Mouse (Mus musculus) testis, adult 2 months (tissue): ENCODE data around the gene Gjd3. TPM values are rescaled to one million over a fixed set of nuclear protein-coding genes. Genes with fewer than 3 reads are reported as not detected.

ENCODE experiments used
- H3K27ac ChIP-seq: fragments of 200-500 bp; 2 replicates; pipeline ENCODE4 v1.5.1; 2012; ENCODE audit warnings: low read depth, low read length; ENCODE audit not compliant: control insufficient read depth, insufficient read depth
- H3K27me3 ChIP-seq: fragments of 200-500 bp; 2 replicates; pipeline ENCODE4 v1.6.1; 2012; ENCODE audit warnings: mild to moderate bottlenecking, low read length, moderate library complexity; ENCODE audit not compliant: control insufficient read depth, insufficient read depth
- H3K36me3 ChIP-seq: fragments of 200-500 bp; 2 replicates; pipeline ENCODE4 v1.6.1; 2012; ENCODE audit warnings: mild to moderate bottlenecking, low read length; ENCODE audit not compliant: control insufficient read depth, insufficient read depth
- H3K4me1 ChIP-seq: fragments of 200-500 bp; 2 replicates; pipeline ENCODE4 v1.6.1; 2012; ENCODE audit warnings: low read length; ENCODE audit not compliant: control insufficient read depth, insufficient read depth
- H3K4me3 ChIP-seq: fragments of 200-500 bp; 2 replicates; pipeline ENCODE4 v1.5.1; 2012; ENCODE audit warnings: low read depth, mild to moderate bottlenecking, low read length, moderate library complexity, mixed read lengths; ENCODE audit not compliant: control insufficient read depth
- CTCF ChIP-seq: fragments of 200-500 bp; IDR thresholded peaks from 2 replicates; pipeline ENCODE4 v1.5.1; 2012; ENCODE audit warnings: low read depth, mild to moderate bottlenecking, inconsistent platforms, low read length, moderate library complexity; ENCODE audit not compliant: control insufficient read depth, insufficient read depth, insufficient replicate concordance
- POLR2A ChIP-seq: fragments of 200-500 bp; IDR thresholded peaks from 2 replicates; pipeline ENCODE4 v1.6.1; 2012; ENCODE audit warnings: low read depth, mild to moderate bottlenecking, inconsistent platforms, low read length, moderate library complexity; ENCODE audit not compliant: control insufficient read depth
- polyA plus RNA-seq: library from polyadenylated mRNA; depleted of rRNA; stranded (reverse); fragments of >200 nt; gene quantifications from 2 replicates; pipeline ENCODE4 v1.2.3, GENCODE M21; 2012; rRNA removed

Gjd3 gene
- polyA plus RNA-seq, result 13.6 and 23.8 TPM in 2 replicates

DNA sequence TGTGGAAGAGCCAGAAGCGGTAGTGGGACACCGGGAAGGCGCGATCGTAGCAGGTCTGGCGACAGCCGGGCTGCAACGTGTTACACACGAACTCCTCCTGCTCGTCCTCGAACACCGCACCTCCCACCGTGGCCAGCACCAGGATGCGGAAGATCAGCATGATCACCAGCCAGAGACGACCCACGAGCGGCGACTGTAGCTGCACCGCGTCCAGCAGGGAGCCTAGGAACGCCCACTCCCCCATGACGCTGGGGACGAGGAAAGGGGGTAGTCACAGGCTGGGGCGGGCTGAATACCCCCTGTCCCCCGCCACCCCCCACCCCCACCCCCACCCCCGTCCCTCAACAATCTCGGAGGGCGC, at the start of gene Gjd3:
Gjd3 (minus strand) TSS at position 244 of the 361 bp plus-strand sequence.
- TF ChIP-seq POLR2A, result no peak
- TF ChIP-seq CTCF, result no peak
- Histone ChIP-seq H3K4me3 (peak within 1 kb of the TSS; percentile 77), H3K27me3 (no peaks in the 10 kb centered on the region), H3K4me1 (peaks cover 29% of the 10 kb centered on the region), H3K27ac (peak within 1 kb of the TSS; percentile 3), H3K36me3 (no peaks in the 10 kb centered on the region)

GRCm38 (mm10) chr11:99026899-99027440, 44.2 kb upstream of the Gjd3 start:
- peaks cover 1% of the 10 kb centered on the region for H3K36me3 ChIP-seq
- no peaks in the 10 kb centered on the region for H3K27me3 ChIP-seq
- TF ChIP-seq POLR2A, result no peak
- no peak for TF ChIP-seq CTCF
- no peak overlapping the region for H3K4me3 ChIP-seq
- peaks cover 9% of the 10 kb centered on the region for H3K4me1 ChIP-seq
- H3K27ac ChIP-seq, result no peak overlapping the region

DNA sequence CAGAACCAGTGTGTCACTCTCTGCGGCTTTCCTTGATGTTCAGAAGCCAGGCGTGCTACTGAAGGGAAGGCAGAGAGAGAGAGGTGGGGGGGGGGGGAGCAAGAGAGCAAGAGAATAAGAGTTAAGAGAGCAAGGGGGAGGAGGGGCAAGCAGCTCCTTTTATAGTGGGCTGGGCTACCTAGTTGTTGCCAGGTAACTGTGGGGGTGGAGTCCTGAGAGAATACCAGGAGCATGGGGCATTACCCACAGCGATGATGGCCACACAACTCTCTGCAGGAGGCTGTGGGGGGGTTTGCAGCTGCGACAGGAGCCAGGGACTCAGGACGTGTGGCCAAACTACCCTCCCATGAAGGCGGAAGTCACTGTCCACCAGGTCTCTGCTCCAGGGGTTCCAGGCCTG, 43.1 kb upstream of the Gjd3 start:
- peaks cover 9% of the 10 kb centered on the region for H3K4me1 ChIP-seq
- no peaks in the 10 kb centered on the region for H3K27me3 ChIP-seq
- no peak overlapping the region for H3K27ac ChIP-seq

GRCm38 (mm10) chr11:99024468-99025134, 41.8 kb upstream of the Gjd3 start:
- peaks cover 9% of the 10 kb centered on the region for H3K4me1 ChIP-seq
- TF ChIP-seq POLR2A (no peak), CTCF (no peak)

More for the DNA sequence above, 43.1 kb upstream of the Gjd3 start:
- TF ChIP-seq POLR2A (no peak), CTCF (no peak)
- H3K36me3 ChIP-seq, result peaks cover 1% of the 10 kb centered on the region
- no peak overlapping the region for H3K4me3 ChIP-seq

DNA sequence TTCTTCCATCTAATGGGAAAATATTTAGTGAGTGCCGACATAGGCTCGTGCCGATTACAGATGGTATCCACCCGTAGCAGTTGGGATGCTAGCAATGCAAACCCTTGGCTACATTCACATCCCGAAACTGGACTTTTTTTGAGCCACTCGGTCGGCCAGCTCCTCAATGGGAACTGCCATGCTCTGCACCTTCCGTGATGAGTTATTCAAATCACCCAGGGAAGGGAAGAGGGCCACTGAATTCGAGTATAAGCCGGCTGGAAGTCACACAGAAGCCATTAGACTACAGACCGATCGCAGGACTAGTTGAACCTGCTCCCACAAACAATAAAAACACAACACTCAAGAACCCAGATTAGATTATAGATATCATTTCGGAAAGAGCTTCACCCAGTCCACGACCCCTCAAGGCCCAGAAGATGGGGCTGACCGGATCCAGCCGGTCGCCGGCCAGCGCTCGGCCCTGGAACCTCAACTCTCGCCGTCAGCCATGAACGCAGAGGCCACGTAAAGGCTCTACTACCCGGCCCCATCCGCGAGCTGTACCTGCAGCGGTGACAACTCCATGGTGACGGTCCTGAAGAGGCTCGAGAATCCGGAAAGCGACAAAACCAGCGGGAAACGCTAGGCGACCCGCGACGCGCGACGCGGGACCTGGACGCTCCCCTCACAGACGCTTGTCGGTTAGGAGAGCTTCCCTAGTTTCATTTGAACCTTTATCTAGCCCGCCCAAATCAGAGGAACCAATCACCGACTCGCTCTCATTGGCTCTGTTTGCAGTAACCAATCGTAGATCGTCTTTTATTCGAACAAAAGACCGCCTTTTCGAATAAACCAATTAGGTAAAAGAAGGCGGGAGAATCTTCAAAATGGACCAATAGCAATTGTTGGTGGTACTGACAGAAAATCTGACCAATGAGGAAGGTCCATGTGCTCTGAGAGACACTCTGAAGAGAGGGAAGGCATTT, 41.0 kb upstream of the Gjd3 start, which contains the start of gene Top2a:
Top2a (minus strand) TSS at position 690 of the 968 bp plus-strand sequence.
- Histone ChIP-seq H3K4me3 (peak within 1 kb of the TSS; percentile 99), H3K27ac (peak within 1 kb of the TSS; percentile 98), H3K4me1 (peaks cover 9% of the 10 kb centered on the region), H3K27me3 (no peaks in the 10 kb centered on the region), H3K36me3 (peaks cover 1% of the 10 kb centered on the region)
- TF ChIP-seq POLR2A (peak; percentile 87), CTCF (no peak)

More at GRCm38 (mm10) chr11:99024468-99025134, 41.8 kb upstream of the Gjd3 start:
- H3K4me3 ChIP-seq, result peak overlapping the region; percentile 82
- H3K27ac ChIP-seq, result peak overlapping the region; percentile 68
- H3K36me3 ChIP-seq, result peaks cover 1% of the 10 kb centered on the region
- no peaks in the 10 kb centered on the region for H3K27me3 ChIP-seq

DNA sequence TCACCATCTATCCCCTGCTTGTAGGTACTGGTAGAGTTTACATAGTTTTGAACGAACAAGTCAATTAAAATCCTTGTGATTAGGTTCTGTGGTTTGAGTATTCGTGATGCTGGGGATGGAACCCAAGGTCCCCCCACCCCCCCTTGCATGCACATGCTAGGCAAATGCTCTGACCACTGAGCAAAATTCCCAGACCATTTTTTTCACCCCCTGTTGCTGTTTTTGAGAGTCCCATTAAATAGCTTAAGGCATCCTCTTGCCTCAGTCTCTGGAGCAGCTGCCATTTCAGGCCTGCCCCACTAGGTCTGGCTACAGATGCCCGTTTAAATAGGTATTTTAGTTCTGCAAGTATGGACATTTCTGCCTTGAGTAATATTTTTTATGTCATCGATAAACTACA, 40.3 kb upstream of the Gjd3 start:
- peaks cover 9% of the 10 kb centered on the region for H3K4me1 ChIP-seq
- H3K36me3 ChIP-seq, result peaks cover 1% of the 10 kb centered on the region
- TF ChIP-seq POLR2A, result no peak
- no peak for TF ChIP-seq CTCF
- H3K27ac ChIP-seq, result no peak overlapping the region
- H3K4me3 ChIP-seq, result peak overlapping the region; percentile 99
- no peaks in the 10 kb centered on the region for H3K27me3 ChIP-seq
